Mouse (Mus musculus) cerebellum, adult 8-10 months (tissue): Measurements from ENCODE around the gene Farp1.
A peak's percentile ranks its signal among the peaks of the same experiment; 100 is the strongest.

Experiments
- DNase-seq: peaks from one replicate; pipeline ENCODE4 v3.0.0; 2022

The Farp1 gene

GRCm38 (mm10) chr14:121148088-121148785 is 113.2 kb downstream of the Farp1 start:
- no peak for DNase-seq

- DNase-seq = no peak
These were observed 115.0 kb downstream of the Farp1 start for GRCm38 (mm10) chr14:121149984-121150383.

- DNase-seq = no peak
These were observed 116.8 kb downstream of the Farp1 start for GRCm38 (mm10) chr14:121151837-121152236.

- no peak for DNase-seq
These were observed 117.8 kb downstream of the Farp1 start for GRCm38 (mm10) chr14:121152771-121153170.

- no peak for DNase-seq
These were observed 118.3 kb downstream of the Farp1 start for GRCm38 (mm10) chr14:121153260-121153659.

- DNase-seq = no peak
These were observed 120.2 kb downstream of the Farp1 start for GRCm38 (mm10) chr14:121155173-121155572.

- DNase-seq = no peak
These were observed 123.6 kb downstream of the Farp1 start for GRCm38 (mm10) chr14:121158616-121159015.

GRCm38 (mm10) chr14:121162822-121163221 is 127.8 kb downstream of the Farp1 start:
- DNase-seq = no peak

GRCm38 (mm10) chr14:121164866-121165265 is 129.9 kb downstream of the Farp1 start:
- no peak for DNase-seq

- peak; percentile 33 for DNase-seq
These were observed 130.5 kb downstream of the Farp1 start for GRCm38 (mm10) chr14:121165408-121166037.

- DNase-seq = no peak
These were observed 131.0 kb downstream of the Farp1 start for GRCm38 (mm10) chr14:121166038-121166436.

GRCm38 (mm10) chr14:121168716-121169115 is 133.7 kb downstream of the Farp1 start:
- no peak for DNase-seq

- DNase-seq = no peak
These were observed 135.3 kb downstream of the Farp1 start for GRCm38 (mm10) chr14:121170321-121170720.

- DNase-seq = peak; percentile 40
These were observed 137.4 kb downstream of the Farp1 start for GRCm38 (mm10) chr14:121172065-121173036.

GRCm38 (mm10) chr14:121175385-121175784 is 140.4 kb downstream of the Farp1 start:
- DNase-seq = no peak

- peak; percentile 39 for DNase-seq
These were observed 140.9 kb downstream of the Farp1 start for GRCm38 (mm10) chr14:121175861-121176260.

- no peak for DNase-seq
These were observed 142.9 kb downstream of the Farp1 start for GRCm38 (mm10) chr14:121177907-121178306.

- DNase-seq = no peak
These were observed 145.6 kb downstream of the Farp1 start for GRCm38 (mm10) chr14:121180611-121181010.

GRCm38 (mm10) chr14:121181798-121182197 is 146.8 kb downstream of the Farp1 start:
- DNase-seq = no peak

- DNase-seq = no peak
These were observed 148.0 kb downstream of the Farp1 start for GRCm38 (mm10) chr14:121182967-121183366.

GRCm38 (mm10) chr14:121183414-121184130 is 148.6 kb downstream of the Farp1 start:
- DNase-seq = no peak

GRCm38 (mm10) chr14:121184351-121184750 is 149.4 kb downstream of the Farp1 start:
- no peak for DNase-seq
